Mouse (Mus musculus): ENCODE data around the gene Tmem163. TPM values are rescaled to one million over a fixed set of nuclear protein-coding genes. Genes with fewer than 3 reads are reported as not detected.

The Tmem163 gene
- polyA plus RNA-seq, 1 experiment: 0.30 TPM

DNA sequence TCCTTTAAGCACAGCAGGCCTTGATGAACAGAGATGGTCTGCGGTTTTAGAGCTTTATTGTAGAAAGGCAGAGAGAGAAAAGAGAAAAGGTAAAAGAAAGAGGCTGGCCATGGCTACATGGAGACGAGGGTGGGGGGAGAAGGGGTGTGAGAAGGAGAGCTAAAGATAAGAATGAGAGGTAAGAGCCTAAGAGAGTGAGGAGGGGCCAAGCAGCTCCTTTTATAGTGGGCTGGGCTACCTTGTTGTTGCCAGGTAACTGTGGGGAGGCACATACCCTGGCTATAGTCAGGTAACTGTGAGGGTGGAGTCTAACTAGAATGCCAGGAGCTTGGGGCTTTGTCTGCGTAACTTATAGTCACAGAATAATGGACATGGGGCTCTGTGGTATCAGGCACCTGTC, 110.7 kb downstream of the Tmem163 start:
- DNase-seq (ENCODE audit: low read depth): no peak

GRCm38 (mm10) chr1:127556486-127556845, 122.9 kb downstream of the Tmem163 start:
- DNase-seq (ENCODE audit: low read depth): no peak

DNA sequence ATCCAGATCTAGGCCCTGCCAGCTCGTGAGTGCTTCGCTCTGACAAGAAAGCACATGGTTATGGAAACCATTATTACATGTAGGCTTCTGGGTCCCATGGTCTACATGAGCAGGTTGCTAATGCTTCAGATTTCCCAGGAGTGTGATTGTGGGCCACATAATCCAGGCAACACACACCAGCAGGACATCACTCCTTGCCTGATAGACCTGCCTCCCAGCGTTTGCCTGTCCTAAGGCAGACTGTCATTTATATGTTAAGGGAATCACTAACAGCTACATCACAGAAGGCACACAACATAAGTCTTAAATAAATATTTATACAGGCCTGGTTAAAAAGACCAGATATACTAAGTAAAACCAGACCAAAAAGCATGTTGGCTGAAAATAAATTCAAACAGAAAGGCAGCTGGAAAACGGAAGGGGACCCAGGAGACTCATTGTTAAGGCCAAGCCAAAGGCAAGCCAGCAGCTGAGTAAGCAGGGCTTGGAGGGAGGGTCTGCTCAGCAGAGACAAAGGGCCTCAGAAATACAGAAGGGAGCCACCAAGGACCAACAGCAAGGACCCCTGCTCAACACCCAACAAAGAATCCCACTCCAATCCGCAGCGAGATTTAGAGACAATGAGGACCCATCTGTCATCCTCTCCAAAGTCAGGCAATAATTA, 123.4 kb downstream of the Tmem163 start:
- no peak for DNase-seq (ENCODE audit: low read depth)

DNA sequence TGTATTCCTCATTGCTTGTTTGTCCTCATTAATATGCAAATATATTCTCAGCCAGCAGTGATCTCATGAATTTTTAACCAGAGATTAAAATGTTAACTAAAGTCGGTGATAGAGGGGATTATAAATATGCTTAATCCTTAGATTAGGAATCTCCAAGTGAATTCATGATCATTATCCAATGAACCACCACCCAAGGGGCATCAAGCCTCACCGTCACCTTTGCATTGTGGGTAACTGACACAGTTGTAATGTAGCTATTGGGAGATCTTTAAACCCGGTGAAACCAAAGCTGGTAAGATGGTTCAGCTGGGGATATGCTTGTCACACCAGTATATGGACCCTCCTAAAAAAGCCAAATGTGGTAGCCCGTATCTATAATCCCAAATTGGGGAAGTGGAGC, 131.3 kb downstream of the Tmem163 start:
- DNase-seq (ENCODE audit: low read depth): no peak

- no peak for DNase-seq (ENCODE audit: low read depth)
These were observed 136.6 kb downstream of the Tmem163 start for GRCm38 (mm10) chr1:127542756-127543155.

GRCm38 (mm10) chr1:127541931-127542330, 137.4 kb downstream of the Tmem163 start:
- no peak for DNase-seq (ENCODE audit: low read depth)

DNA sequence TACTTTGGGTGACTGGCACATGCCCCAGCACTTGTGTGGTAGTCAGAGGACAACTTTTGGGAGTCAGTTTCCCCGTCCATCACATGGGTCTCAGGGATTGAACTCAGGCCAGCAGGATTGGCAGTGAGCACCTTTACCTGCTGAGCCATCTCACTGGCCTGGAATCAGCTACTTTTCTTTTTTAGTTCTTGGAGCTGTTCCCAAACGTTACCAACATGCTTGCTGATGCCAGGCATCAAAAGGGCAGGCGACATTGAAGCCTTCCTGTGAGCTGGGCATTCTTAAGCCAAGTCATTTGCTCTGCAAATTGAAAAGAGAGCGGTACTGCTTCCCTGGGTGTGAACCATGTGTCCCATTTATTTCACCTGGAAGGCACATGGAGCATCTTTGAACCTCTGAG, 137.8 kb downstream of the Tmem163 start:
- DNase-seq (ENCODE audit: low read depth): no peak

- no peak for DNase-seq (ENCODE audit: low read depth)
These were observed 141.9 kb downstream of the Tmem163 start for GRCm38 (mm10) chr1:127537204-127538038.

DNA sequence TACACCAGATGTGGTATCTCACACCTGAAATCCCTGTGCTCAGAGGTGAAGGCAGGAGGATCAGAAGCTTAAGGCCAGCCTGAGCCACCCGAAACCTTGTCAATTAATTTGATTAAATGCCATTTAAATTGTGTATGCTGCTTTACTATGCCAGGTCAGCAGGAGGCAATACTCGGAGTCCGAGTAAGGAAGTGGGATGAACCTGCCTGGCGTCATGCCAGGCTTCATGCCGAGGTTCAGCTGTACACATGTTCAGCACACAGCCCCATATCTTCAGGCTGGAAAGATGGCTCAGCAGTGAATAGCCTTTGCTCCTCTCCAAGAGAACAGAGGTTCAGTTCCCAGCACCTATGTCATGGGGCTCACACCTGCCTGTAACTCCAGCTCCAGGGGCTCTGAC, 142.9 kb downstream of the Tmem163 start:
- no peak for DNase-seq (ENCODE audit: low read depth)

DNA sequence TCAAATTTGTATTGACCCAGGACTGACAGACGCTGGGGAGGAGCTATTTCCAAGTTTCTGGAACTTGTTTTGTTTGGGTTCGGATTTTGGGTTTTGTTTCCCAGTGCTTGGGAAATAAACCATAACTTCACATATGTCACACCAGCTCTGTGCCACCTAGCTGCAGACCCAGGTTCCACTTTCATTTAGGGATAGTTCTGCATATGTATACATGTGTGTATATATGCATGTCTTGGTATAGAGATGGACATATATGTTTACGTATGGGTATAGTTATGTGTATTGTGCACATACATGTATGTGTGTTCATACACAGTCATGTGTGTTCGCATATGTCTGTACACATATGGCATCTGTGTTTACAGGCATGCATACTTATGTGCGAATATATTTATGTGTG, 147.6 kb downstream of the Tmem163 start:
- DNase-seq (ENCODE audit: low read depth): no peak

GRCm38 (mm10) chr1:127530849-127531580, 148.3 kb downstream of the Tmem163 start:
- no peak for DNase-seq (ENCODE audit: low read depth)

DNA sequence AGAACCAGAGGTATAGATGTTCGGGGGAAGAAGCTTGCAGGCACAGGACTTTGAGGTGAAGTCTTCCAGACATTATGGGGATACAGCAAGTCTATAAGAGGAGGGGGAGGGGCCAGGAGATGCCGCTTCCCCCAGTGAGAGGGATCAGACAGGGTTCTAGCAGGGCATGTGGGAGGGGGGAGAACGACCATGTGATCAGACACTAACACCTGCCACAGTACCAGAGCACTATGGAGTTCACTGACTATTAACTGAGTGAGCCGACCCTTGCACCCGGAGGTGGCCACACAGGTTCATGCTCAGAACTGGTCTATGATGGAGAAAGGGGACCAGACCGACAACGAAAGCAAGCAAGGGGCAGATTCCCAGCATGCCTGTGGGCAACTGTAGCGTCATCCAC, 156.0 kb downstream of the Tmem163 start:
- no peak for DNase-seq (ENCODE audit: low read depth)

DNA sequence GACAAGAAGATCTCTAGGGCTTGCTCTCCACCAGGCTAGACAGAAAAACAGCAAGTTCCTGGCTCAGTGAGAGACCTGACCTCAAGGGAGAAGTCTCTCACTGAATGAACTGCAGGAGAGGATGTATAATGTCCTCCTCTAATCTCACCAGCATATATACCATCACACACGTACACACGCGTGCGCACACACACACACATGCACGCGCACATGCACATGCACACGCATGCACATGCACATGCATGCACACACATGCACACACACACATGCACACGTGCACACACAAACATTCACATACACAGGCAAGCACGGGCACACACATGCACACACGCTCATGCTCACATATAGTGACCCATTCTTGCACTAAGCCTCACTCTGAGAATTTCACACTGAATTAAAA, 164.5 kb downstream of the Tmem163 start:
- DNase-seq (ENCODE audit: low read depth): no peak

- no peak for DNase-seq (ENCODE audit: low read depth)
These were observed 164.9 kb downstream of the Tmem163 start for GRCm38 (mm10) chr1:127514479-127514878.

GRCm38 (mm10) chr1:127513664-127514063, 165.7 kb downstream of the Tmem163 start:
- no peak for DNase-seq (ENCODE audit: low read depth)

DNA sequence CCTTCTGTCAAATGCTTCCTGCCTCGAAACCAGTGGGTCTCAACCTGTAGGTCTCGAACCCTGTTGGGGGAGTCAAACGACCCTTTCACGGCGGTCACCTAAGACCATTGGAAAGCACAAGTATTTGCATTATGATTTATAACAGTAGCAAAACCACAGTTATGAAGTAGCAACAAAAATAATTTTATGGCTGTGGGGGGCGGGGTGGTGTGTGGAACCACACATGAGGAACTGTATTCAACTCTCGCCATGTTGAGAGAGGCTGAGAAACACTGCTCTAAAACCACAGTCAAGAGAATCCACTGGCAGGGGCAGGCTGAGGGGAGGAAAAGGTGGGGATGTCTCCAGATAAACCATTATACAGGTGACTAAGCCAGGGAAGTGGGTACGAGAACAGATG, 166.2 kb downstream of the Tmem163 start:
- DNase-seq (ENCODE audit: low read depth): no peak

- DNase-seq (ENCODE audit: low read depth): no peak
These were observed 166.6 kb downstream of the Tmem163 start for GRCm38 (mm10) chr1:127512709-127513108.

GRCm38 (mm10) chr1:127511362-127511761, 168.0 kb downstream of the Tmem163 start:
- DNase-seq (ENCODE audit: low read depth): no peak

DNA sequence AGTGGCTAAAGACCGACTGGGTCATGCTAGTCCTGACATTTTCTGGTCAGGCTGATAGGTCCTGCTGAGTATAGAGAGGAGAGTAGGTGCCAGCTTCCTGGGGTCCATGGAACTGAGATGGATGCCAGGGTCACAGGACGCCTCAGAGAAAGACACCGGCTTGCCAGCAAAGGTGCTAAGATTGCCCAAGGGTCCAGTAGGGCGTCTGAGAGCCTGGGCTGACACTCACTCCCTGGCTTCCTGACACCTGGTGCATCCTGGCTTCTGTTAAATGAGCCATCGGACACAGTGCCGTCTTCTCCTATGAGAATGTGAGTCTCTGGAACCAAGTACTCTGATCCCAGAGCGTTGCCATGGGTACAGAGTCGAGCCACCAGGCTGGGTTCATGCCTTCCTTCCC, 170.4 kb downstream of the Tmem163 start:
- no peak for DNase-seq (ENCODE audit: low read depth)

DNA sequence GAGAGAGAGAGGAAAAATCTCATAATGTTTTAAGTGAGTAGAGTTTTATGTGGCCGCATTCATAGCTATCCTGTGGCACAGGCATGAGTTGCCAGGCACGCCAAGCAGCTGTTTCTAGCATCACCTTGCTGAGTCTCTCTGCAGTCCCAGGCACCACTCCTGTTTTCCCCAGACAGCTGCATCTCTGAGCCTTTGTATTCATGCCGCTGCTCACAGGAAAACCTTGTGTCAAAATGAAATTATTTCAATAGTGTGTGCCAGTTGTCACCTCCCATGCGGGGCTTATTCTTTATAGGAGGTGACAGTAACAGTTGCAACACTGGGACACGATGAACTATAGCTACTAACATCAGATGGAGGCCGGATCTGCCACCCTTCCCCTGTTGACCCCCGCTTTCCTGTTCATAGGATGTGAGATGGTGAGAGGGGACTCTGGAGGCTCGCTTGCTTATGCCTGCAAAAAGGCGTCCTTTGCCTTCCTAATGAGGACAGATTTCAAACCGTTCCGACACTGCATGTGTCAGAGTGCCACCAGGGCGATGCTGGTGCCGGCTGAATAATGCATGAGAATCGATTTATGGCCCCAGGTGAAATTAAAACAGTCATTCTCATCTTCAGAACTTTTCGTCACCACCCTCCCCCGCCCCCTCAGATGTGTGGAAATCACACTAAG, 171.1 kb downstream of the Tmem163 start:
- no peak for DNase-seq (ENCODE audit: low read depth)

DNA sequence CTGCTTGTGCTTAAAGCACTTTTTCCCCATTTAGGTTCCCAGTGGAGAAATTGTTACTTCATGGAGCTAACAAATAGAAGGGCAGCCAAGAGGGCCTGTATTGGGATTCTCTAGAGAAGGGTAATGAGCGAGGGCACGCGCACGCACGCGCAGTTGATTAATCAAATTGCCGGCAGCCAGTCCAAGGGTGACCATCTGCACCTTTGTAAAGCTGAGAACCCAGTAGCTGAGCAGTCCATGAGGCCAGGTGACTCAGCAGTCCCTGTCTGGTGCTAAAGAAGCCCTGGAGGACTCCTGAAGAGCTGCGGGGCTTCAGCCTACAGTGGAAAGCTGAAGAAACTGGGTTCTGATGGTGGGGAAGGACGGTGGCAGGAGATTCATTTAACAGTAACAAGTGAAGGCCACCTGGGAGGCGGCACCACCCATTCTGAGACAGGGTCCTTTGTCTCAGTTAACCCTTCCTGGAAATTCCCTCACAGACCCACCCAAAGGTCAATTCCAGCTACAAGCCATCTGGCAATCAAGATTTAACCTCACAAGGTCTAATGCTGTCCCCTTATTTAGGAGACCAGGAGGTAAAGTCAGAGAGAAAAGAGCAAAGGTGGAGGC, 172.2 kb downstream of the Tmem163 start:
- no peak for DNase-seq (ENCODE audit: low read depth)

GRCm38 (mm10) chr1:127500701-127501100, 178.6 kb downstream of the Tmem163 start:
- no peak for DNase-seq (ENCODE audit: low read depth)
